Mouse (Mus musculus) cortical plate, adult 2 months (tissue): ENCODE data around the gene Kremen1. TPM values are rescaled to one million over a fixed set of nuclear protein-coding genes. Genes with fewer than 3 reads are reported as not detected.
A peak's percentile ranks its signal among the peaks of the same experiment; 100 is the strongest.

Experiments
- H3K27ac ChIP-seq: fragments of 200-500 bp; 2 replicates; pipeline ENCODE4 v1.5.1; 2012; ENCODE audit warnings: low read length, control low read depth, inconsistent platforms; ENCODE audit not compliant: insufficient read depth
- H3K4me1 ChIP-seq: fragments of 200-500 bp; 2 replicates; pipeline ENCODE4 v1.6.1; 2011; ENCODE audit warnings: low read length; ENCODE audit not compliant: control insufficient read depth, insufficient read depth
- H3K4me3 ChIP-seq: fragments of 200-500 bp; 2 replicates; pipeline ENCODE4 v1.5.1; 2011; ENCODE audit warnings: mild to moderate bottlenecking, low read length, control low read depth; ENCODE audit not compliant: insufficient read depth
- CTCF ChIP-seq: fragments of 200-500 bp; IDR thresholded peaks from 2 replicates; pipeline ENCODE4 v1.5.1; 2011; ENCODE audit warnings: mild to moderate bottlenecking, control low read depth, low read length; ENCODE audit not compliant: insufficient read depth; ENCODE audit errors: extremely low read depth
- POLR2A ChIP-seq: fragments of 200-500 bp; IDR thresholded peaks from 2 replicates; pipeline ENCODE4 v1.6.1; 2011; ENCODE audit warnings: mild to moderate bottlenecking, low read length, control low read depth; ENCODE audit not compliant: insufficient read depth; ENCODE audit errors: extremely low read depth
- polyA plus RNA-seq: library from polyadenylated mRNA; depleted of rRNA; stranded (reverse); fragments of >200 nt; gene quantifications from 2 replicates; pipeline ENCODE4 v1.2.3, GENCODE M21; 2012

The Kremen1 gene
- polyA plus RNA-seq, 1 experiment = 10.4 TPM

DNA sequence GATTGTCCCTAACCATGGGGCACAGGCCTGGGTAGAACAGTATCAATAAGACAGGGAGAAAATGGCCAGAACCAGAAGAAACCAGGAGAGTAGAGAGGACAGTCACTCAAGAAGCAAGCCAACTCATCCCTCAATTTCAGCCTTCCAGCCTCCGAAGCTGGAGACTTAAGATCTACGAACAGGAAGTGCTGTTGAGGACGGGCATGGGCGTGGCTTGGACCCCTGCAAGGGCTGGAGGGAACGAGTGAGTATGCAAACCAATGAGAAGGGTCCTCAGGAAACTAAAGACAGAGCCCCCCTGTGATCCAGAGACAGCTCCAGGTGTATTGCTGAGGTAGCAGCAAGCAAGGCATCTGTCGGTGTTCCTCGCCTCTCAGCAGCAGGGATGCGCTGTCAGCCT is 97.0 kb downstream of the Kremen1 start:
- H3K4me1 ChIP-seq = peaks cover 10% of the 10 kb centered on the region
- no peak overlapping the region for H3K4me3 ChIP-seq
- no peak overlapping the region for H3K27ac ChIP-seq
- TF ChIP-seq POLR2A = no peak
- TF ChIP-seq CTCF = no peak

DNA sequence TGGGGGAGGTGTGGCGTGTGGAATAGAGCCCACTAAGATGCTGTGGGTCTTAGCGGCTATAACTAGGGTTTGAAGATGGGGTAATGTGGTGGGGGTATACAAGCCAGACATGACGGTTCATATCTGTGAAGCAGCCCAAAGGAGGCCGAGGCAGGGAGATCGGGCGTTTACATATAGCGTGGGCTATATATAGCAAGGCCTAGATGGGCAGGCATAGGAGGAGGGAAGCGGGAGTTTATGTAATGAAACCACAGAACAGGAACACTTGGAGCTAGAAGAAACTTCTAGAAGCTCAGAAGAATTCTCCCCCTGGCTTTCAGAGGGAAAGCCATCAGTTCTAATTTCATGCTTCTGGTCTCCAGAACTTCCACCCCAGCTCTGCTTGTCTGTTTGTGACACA is 97.9 kb downstream of the Kremen1 start:
- Histone ChIP-seq H3K27ac (no peak overlapping the region), H3K4me1 (peaks cover 10% of the 10 kb centered on the region), H3K4me3 (no peak overlapping the region)
- TF ChIP-seq POLR2A = no peak
- no peak for TF ChIP-seq CTCF

DNA sequence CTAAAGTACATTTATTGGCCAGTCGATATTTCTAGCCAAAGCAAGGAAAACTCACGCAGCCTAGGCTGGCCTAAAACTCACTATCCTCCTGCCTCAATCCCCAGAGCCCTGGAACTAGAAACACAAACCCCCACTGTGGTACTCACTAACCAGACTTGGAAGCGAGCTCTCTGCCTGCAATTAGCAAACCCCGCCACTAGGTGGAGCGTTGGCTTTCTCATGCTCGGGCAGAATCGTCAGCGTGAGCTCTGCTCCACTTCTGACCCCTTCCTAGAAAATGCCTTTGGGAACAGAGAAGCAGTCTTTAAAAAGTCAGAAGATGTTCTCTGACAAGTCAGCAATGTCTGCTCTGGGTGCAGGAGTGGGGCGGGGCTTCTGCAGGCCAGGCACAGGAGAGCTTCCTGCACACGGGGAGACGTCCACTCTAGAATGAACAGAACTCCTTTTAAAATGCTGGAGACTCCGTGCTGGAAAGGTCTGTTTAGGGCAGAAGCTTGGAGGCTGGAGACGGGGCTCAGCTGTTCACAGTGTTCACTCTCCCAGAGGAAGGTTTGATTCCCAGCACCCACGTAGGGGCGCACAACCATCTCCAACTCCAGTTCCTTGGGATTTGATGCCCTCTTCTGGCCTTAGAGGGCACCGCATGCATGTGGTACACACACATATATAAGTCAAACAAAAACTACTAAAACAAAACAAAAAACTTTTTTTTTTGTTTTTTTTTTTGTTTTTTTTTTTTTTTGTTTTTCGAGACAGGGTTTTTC is 100.5 kb downstream of the Kremen1 start:
- Histone ChIP-seq H3K4me3 (no peak overlapping the region), H3K4me1 (peaks cover 5% of the 10 kb centered on the region), H3K27ac (no peak overlapping the region)
- TF ChIP-seq CTCF (peak; percentile 56), POLR2A (no peak)

DNA sequence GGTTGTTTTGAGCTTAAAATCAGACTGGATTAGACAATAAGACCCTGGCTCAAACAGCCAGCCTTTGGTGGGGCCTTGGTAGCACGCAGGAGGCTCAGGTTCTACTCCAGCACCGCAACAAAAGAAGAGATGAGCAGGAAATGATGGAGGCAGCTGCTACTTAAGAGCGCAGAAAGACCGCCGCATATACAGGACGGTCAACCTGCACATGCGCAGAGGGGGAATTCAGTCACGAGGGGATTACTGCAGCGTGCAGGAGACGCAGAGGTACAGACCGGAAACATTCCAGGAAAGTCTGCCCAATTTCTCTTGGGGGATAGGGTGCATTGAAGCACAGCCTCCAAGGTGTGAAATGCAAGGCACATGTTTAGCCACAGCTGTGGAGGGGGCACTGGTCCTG is 103.3 kb downstream of the Kremen1 start:
- TF ChIP-seq CTCF (no peak), POLR2A (no peak)
- H3K4me3 ChIP-seq = no peak overlapping the region
- no peak overlapping the region for H3K27ac ChIP-seq
- H3K4me1 ChIP-seq = peaks cover 1% of the 10 kb centered on the region

DNA sequence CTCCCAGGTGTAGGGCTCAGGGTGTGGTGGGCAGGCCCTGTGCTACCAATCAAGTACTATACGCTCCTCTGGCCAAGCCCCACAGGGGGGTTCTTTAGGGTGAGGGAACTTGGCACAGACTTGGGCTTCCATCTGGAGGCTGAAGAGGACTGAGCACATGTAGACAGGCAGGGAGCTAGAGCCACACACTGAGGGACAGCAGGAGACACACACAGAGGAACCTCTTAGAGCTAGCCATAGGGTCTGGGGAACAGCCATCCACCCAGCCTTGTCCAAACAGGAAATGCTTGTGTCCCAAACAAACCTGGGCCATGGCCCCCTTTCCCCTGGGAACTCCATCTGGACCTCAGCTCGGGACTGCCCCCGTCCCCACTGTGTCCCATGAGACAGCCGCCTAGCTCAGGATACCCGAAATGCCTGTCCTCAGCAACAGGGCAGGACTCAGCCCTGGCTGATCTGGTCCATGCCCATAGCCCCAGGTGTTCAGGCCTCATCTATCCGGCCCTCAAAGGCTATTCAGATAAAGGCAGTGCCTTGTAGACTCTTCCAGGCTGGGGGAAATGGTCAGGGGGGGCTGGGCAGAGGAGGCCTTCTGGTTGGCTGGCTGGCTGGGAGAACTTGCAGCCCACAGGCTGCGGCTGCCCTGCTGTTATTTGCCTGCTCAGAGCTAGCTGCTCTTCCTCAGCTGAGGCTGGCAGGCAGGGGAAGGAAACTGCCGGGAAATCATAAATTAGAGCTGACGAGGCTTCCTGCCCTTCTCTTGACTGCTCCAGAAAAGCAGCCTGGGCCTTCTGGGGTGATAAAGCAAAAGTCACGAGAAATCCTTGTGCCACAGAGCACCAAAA is 106.2 kb downstream of the Kremen1 start:
- TF ChIP-seq POLR2A (no peak), CTCF (no peak)
- peaks cover 1% of the 10 kb centered on the region; the same call in 1 of the 2 replicates for H3K4me1 ChIP-seq
- no peak overlapping the region for H3K4me3 ChIP-seq
- no peak overlapping the region for H3K27ac ChIP-seq

DNA sequence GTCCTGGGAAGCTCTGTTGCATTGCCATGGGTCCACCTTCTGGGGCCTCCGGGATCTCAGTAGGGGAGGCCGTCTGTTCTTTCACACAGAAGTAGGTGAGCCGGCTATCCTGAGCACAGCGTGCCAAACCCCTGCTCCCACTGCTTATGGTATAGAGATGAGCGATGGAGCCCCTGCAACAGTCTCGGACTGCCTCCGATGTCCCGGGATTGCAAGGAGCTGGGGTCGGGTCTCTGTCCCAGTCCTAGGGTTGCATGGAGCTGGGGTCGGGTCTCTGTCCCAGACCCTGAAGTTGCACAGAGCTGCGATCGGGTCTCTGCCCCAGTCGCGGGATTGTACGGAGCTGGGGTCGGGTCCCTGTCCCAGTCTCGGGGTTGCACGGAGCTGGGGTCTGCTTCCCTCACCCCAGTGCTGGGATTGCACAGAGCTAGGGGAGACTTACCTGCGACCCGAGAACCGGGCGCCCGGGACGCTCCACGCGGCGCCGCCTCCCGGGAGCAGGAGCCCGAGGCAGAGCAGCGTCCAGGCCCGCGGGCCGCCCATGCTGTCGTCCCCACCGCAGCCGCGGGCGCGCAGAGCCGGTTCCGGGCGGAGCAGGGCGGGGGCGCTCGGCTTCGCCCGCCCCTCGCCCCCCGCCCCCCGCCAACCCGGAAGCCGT is 109.5 kb downstream of the Kremen1 start, which contains the start of gene Emid1:
TSS of gene Emid1 (minus strand) at position 578 of the 658 bp plus-strand sequence.
- H3K27ac ChIP-seq = no peak within 1 kb of the TSS
- TF ChIP-seq CTCF (no peak), POLR2A (no peak)
- no peaks in the 10 kb centered on the region for H3K4me1 ChIP-seq
- peak within 1 kb of the TSS; percentile 22; the same call in 1 of the 2 replicates for H3K4me3 ChIP-seq

DNA sequence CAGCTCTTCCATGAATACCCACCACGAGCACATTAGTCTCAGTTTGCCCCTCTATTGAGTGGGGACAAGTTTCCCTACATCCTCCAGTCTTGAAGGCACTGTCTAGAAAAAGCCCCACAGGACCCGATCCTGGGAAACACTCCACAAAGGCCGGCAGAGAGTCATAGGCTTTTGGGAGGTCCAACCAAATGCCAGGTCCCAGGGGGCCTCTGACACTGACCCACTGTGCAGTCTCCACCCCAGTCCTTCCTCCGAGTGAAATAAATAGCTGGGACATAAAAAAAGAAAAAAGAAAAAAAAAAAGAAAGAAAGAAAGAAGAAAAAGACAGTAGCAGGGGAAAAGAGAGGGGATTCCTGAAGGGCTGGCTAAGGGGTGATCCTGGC is 110.1 kb downstream of the Kremen1 start:
- TF ChIP-seq CTCF = no peak
- no peak for TF ChIP-seq POLR2A
- Histone ChIP-seq H3K4me1 (no peaks in the 10 kb centered on the region), H3K4me3 (no peak overlapping the region), H3K27ac (no peak overlapping the region)

DNA sequence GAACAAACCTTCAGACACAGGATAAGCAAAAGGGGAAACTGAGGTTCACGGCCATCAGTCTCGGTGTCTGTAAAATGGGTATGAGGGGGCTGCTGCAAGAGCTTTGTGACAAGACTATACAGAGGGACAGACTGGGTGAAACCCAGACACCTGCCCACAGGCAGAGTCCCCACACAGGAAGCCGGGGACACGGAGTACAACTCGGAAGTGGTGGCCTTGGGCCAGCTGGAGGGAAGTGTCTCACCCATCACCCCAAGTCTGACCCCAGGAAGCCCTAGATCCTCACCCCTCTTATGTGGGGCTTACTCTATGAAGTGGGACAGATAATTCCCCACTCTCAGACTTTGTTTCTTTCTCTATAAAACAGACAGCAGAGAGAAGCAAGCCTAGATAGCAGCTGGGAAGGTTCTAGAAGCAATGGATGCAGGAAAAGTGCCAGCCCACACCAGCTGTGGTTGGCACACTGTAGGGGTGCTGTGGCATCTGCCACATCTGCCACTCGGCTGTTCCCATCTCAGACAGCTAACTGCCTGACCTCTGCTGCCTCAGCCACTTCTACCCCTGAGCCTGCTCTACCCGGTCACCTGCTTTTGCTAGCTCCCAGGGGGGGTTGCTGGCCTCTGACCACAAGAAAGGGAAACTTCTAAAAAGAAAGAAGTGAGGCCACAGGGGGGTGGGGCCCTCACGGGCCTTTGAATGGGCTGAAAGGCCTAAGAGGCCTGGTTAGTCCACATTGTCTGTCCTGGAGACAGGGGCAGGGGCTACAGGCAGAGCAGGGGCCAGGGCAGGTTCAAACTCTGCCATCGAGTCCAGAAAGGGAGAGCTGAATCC is 110.7 kb downstream of the Kremen1 start:
- H3K27ac ChIP-seq = no peak overlapping the region
- no peak overlapping the region for H3K4me3 ChIP-seq
- TF ChIP-seq POLR2A (no peak), CTCF (no peak)
- no peaks in the 10 kb centered on the region for H3K4me1 ChIP-seq

DNA sequence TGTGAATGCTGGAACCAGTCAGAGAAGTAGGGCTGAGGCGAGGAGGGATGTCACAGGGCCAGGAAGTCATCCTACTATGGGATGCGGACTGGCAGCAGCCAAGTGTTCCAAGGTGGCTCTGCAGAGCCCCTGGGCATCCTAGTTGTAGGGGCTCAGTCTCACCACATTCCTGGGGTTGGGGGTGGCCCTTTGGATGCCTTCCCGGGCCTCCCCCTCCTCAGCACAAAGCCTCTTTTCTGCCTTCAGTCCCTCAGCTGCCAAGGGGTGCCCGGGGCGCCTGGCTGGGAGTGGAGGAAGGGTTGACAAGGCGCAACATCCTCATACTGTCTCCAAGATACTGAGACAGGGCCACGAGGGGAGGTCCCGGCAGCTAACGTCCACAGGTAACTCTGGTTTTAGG is 111.4 kb downstream of the Kremen1 start:
- TF ChIP-seq CTCF (no peak), POLR2A (no peak)
- Histone ChIP-seq H3K4me1 (no peaks in the 10 kb centered on the region), H3K27ac (no peak overlapping the region), H3K4me3 (no peak overlapping the region)
